9 mouse cellular contexts compared by ENCODE assay signal in the genomic region with DNA sequence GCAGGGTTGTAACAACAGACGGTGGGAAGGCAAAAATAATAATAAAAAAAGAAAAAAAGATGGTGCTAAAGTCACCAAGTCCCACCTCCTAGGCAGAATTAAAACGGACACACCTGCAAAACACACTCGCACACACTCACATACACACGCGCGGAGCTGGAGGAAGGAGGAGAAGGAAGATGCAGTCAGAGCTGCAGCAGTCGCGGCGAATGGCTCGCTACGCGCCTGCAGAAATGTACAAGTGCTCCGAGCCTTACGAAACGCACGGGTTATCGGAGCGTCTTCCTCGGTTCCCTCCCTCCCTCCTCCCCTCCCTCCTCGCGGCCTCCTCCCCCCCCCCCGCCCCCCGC.
DNase-seq lines count a peak whose midpoint lies in the region; ATAC-seq and TF ChIP-seq lines count a peak whose summit lies in the region.
"Had no signal": no experiment of that assay in that cellular context is flagged by ENCODE, and none has a peak within 500 bp of the region (broad histone marks: within the 10 kb centered on the region; RNA-seq: fewer than 3 reads in every experiment).

No protein-coding gene starts in this region.

- DNase-seq in CD4-positive, CD25-positive, alpha-beta regulatory T cell, adult 2 months (ENCODE audit: low read depth, low spot score), result peak; percentile 45
- DNase-seq in testis, postnatal 14 days (ENCODE audit: low spot score), result no peak
- DNase-seq in hindbrain, postnatal 0 days (ENCODE audit: low spot score), result peak; percentile 75
- no peak for DNase-seq in liver, postnatal 0 days
- peak; percentile 47 to 55 for DNase-seq in right cerebral cortex, postnatal 36 days (ENCODE audit: low spot score in 2 of 2)

- H3K27ac ChIP-seq in testis, adult 2 months (ENCODE audit: control insufficient read depth, insufficient read depth, low read depth, low read length), result no peak overlapping the region
- peak overlapping the region; percentile 90 for H3K27ac ChIP-seq in hindbrain, postnatal 0 days
- H3K27ac ChIP-seq in liver, postnatal 0 days (ENCODE audit: low read depth), result no peak overlapping the region

- H3K9ac ChIP-seq in hindbrain, postnatal 0 days (replicated peaks; ENCODE audit: low read length), result peak overlapping the region; percentile 73
- no peak overlapping the region for H3K9ac ChIP-seq in liver, postnatal 0 days (replicated peaks)

- H3K4me1 ChIP-seq in testis, adult 2 months (ENCODE audit: control insufficient read depth, insufficient read depth, low read length), result peaks cover 10% of the 10 kb centered on the region
- peaks cover 15% of the 10 kb centered on the region for H3K4me1 ChIP-seq in hindbrain, postnatal 0 days (ENCODE audit: insufficient read depth, low read length)
- no peaks in the 10 kb centered on the region for H3K4me1 ChIP-seq in liver, postnatal 0 days (ENCODE audit: insufficient read depth)

- peak overlapping the region; percentile 77 for H3K4me2 ChIP-seq in hindbrain, postnatal 0 days (ENCODE audit: low read depth, low read length)
- peak overlapping the region; percentile 52 for H3K4me2 ChIP-seq in liver, postnatal 0 days (ENCODE audit: low read depth, low read length)

- H3K27me3 ChIP-seq in testis, adult 2 months (ENCODE audit: control insufficient read depth, insufficient read depth, low read length), result no peaks in the 10 kb centered on the region; the same call in 1 of the 2 replicates
- no peaks in the 10 kb centered on the region; the same call in none of the 2 replicates for H3K27me3 ChIP-seq in hindbrain, postnatal 0 days (ENCODE audit: insufficient read depth, low read length)
- peaks cover 64% of the 10 kb centered on the region for H3K27me3 ChIP-seq in liver, postnatal 0 days (ENCODE audit: insufficient read depth, low read length)

- no peaks in the 10 kb centered on the region for H3K9me3 ChIP-seq in hindbrain, postnatal 0 days (ENCODE audit: low read length)
- H3K9me3 ChIP-seq in liver, postnatal 0 days (ENCODE audit: low read length), result no peaks in the 10 kb centered on the region

- no peak for TF ChIP-seq EP300 in liver, postnatal 0 days (IDR thresholded peaks at IDR 0.05; ENCODE audit: low read depth)

- TF ChIP-seq CTCF in testis, adult 2 months (IDR thresholded peaks at IDR 0.05; ENCODE audit: control insufficient read depth, insufficient read depth, insufficient replicate concordance, low read depth, low read length), result no peak
- TF ChIP-seq CTCF in hindbrain, postnatal 0 days (IDR thresholded peaks at IDR 0.05; ENCODE audit: low read depth), result no peak
- TF ChIP-seq CTCF in liver, postnatal 0 days (IDR thresholded peaks at IDR 0.05; ENCODE audit: low read depth), result no peak

- no peak for TF ChIP-seq POLR2A in testis, adult 2 months (IDR thresholded peaks at IDR 0.05; ENCODE audit: control insufficient read depth, low read depth, low read length)

- no peaks in the 10 kb centered on the region for H3K36me3 ChIP-seq in testis, adult 2 months (ENCODE audit: control insufficient read depth, insufficient read depth, low read length)
- H3K36me3 ChIP-seq in hindbrain, postnatal 0 days (ENCODE audit: insufficient read depth, low read length), result no peaks in the 10 kb centered on the region
- no peaks in the 10 kb centered on the region for H3K36me3 ChIP-seq in liver, postnatal 0 days (replicated peaks; ENCODE audit: insufficient read depth, low read length)

- ATAC-seq in CD4-positive, CD25-positive, alpha-beta regulatory T cell, adult 4 months, result no peak
- ATAC-seq in hindbrain, postnatal 0 days, result peak; percentile 55
- no peak for ATAC-seq in liver, postnatal 0 days
- ATAC-seq in megakaryocyte-erythroid progenitor cell, adult 5-6 weeks (replicated peaks; ENCODE audit: low FRiP score, low TSS enrichment, poor library complexity, severe bottlenecking), result no peak

- WGBS in hindbrain, postnatal 0 days, result 0% methylated on average over 20 of the region's 23 CpGs
- 1% methylated on average over 19 of the region's 23 CpGs for WGBS in liver, postnatal 0 days (ENCODE audit: insufficient replicate concordance)

- H3K4me3 ChIP-seq in testis, adult 2 months (ENCODE audit: control insufficient read depth, low read depth, low read length), result peak overlapping the region; percentile 64
- H3K4me3 ChIP-seq in hindbrain, postnatal 0 days (ENCODE audit: low read length), result peak overlapping the region; percentile 68
- H3K4me3 ChIP-seq in liver, postnatal 0 days (ENCODE audit: low read depth, low read length), result peak overlapping the region; percentile 11
- H3K4me3 ChIP-seq: myocyte had no signal

Comparison
In these comparisons a context has a peak if more than half of its experiments do, and no peak if none do; other contexts are left out.
1. DNase-seq: peak in CD4-positive, CD25-positive, alpha-beta regulatory T cell, adult 2 months (single experiment), hindbrain, postnatal 0 days (single experiment) and right cerebral cortex, postnatal 36 days (2 of 2); none in testis, postnatal 14 days (single experiment) and liver, postnatal 0 days (single experiment).
2. H3K4me3 ChIP-seq: peak in every context shown above with its lines; median percentile 68 in hindbrain, postnatal 0 days; 64 in testis, adult 2 months; 11 in liver, postnatal 0 days.